Mouse (Mus musculus) stomach, embryonic 15.5 days (tissue): ENCODE data around the gene Uvrag. TPM values are rescaled to one million over a fixed set of nuclear protein-coding genes. Genes with fewer than 3 reads are reported as not detected.

Experiments
- ATAC-seq: fragments of 200-750 bp; cut with Nextera tagmentation; 2 replicates; pipeline ENCODE4 v1.8.0; 2017; ENCODE audit warnings: low read depth, moderate number of reproducible peaks, moderate TSS enrichment; ENCODE audit not compliant: insufficient read depth, low FRiP score
- H3K27ac ChIP-seq: fragments of 300-500 bp; sonication (generic); 2 replicates; pipeline ENCODE4 v1.5.1; 2015; ENCODE audit warnings: mild to moderate bottlenecking, inconsistent platforms
- H3K27me3 ChIP-seq: fragments of 300-500 bp; sonication (generic); replicated peaks from 2 replicates; pipeline ENCODE4 v1.6.1; 2015; ENCODE audit warnings: inconsistent platforms
- H3K36me3 ChIP-seq: fragments of 300-500 bp; sonication (generic); 2 replicates; pipeline ENCODE4 v1.6.1; 2015; ENCODE audit warnings: inconsistent platforms
- H3K4me1 ChIP-seq: fragments of 300-500 bp; sonication (generic); 2 replicates; pipeline ENCODE4 v1.6.1; 2015; ENCODE audit warnings: inconsistent platforms
- H3K4me2 ChIP-seq: fragments of 300-500 bp; sonication (generic); 2 replicates; pipeline ENCODE4 v1.6.1; 2015; ENCODE audit warnings: mild to moderate bottlenecking, inconsistent platforms
- H3K4me3 ChIP-seq: fragments of 300-500 bp; sonication (generic); replicated peaks from 2 replicates; pipeline ENCODE4 v1.5.1; 2015; ENCODE audit warnings: inconsistent platforms
- H3K9ac ChIP-seq: fragments of 300-500 bp; sonication (generic); 2 replicates; pipeline ENCODE4 v1.6.1; 2015; ENCODE audit warnings: inconsistent platforms
- H3K9me3 ChIP-seq: fragments of 300-500 bp; sonication (generic); 2 replicates; pipeline ENCODE4 v1.6.1; 2016; ENCODE audit warnings: inconsistent platforms
- WGBS: fragments of 180-500 bp; shearing (Covaris S2); methylation state at CpG from one replicate; pipeline ENCODE4 v1.1.7; 2015; 5-methylcytosine and 5-hydroxymethylcytosine counted together
- polyA plus RNA-seq: library from polyadenylated mRNA; unstranded; fragments of >200 nt; fragmentation: Nextera tagmentation; extraction: Ambion mirVana; gene quantifications from 2 replicates; pipeline ENCODE4 v1.2.1, GENCODE M21; 2015

The Uvrag gene
- polyA plus RNA-seq, 1 experiment from 2014 or later = 19.4 TPM

DNA sequence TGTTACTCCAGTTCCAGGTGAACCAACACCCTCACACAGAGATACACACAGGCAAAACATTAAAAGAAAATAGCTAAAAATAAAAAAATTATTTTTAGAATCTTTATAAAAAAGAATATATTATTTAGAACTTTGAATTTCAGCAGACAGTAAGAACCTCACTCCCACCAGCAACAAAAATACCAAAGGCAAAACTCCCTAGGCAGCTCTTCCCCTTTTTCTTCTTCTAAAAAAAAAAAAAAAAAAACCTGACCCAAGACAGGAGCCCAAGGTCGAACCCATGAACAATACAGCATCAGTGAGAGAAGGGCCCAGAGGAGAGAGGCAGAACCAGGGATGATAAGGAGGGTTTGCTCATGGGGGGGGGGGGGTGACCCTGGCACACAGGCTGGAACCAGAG, 8.1 kb upstream of the Uvrag start:
- Histone ChIP-seq H3K9me3 (no peaks in the 10 kb centered on the region), H3K4me3 (no peak overlapping the region), H3K4me2 (no peak overlapping the region), H3K27me3 (no peaks in the 10 kb centered on the region), H3K36me3 (no peaks in the 10 kb centered on the region; the same call in 1 of the 2 replicates), H3K4me1 (peaks cover 6% of the 10 kb centered on the region), H3K9ac (no peak overlapping the region), H3K27ac (no peak overlapping the region)
- ATAC-seq = no peak
- WGBS = 58% methylated on average over 1 of the region's 1 CpGs

GRCm38 (mm10) chr7:99147494-99147893, 6.6 kb upstream of the Uvrag start:
- no peak overlapping the region for H3K9ac ChIP-seq
- H3K9me3 ChIP-seq = no peaks in the 10 kb centered on the region
- WGBS = 74% methylated on average over 7 of the region's 7 CpGs

DNA sequence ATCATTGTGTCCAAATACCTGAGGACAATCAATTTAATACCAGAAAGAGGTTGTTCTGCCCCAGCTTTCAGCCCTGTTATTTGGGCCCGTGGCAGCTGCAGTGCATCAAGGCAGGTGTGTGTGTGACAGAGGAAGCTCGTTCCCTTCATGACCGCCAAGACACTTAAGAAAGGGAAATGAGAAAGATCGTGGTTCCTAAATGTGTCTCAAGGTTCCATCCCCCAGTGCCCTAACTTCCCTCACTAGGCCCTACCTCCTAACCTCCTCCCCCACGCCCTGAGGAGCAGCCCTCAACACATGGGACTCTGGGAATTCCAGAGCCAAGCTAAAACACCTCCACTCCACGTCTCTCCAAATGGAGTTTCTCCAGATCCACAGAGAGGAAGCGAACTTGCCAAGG, 6.0 kb upstream of the Uvrag start:
- WGBS = 51% methylated on average over 7 of the region's 7 CpGs
- no peak for ATAC-seq
- no peak overlapping the region for H3K9ac ChIP-seq

More at GRCm38 (mm10) chr7:99147494-99147893, 6.6 kb upstream of the Uvrag start:
- peaks cover 6% of the 10 kb centered on the region for H3K4me1 ChIP-seq
- no peak overlapping the region for H3K27ac ChIP-seq
- no peaks in the 10 kb centered on the region; the same call in 1 of the 2 replicates for H3K36me3 ChIP-seq
- H3K4me2 ChIP-seq = no peak overlapping the region
- no peak overlapping the region for H3K4me3 ChIP-seq
- no peak for ATAC-seq
- no peaks in the 10 kb centered on the region for H3K27me3 ChIP-seq

GRCm38 (mm10) chr7:99146011-99146410, 5.1 kb upstream of the Uvrag start:
- no peak overlapping the region for H3K4me2 ChIP-seq
- H3K27ac ChIP-seq = no peak overlapping the region
- H3K36me3 ChIP-seq = no peaks in the 10 kb centered on the region
- 65% methylated on average over 7 of the region's 7 CpGs for WGBS
- H3K4me3 ChIP-seq = no peak overlapping the region
- no peaks in the 10 kb centered on the region for H3K27me3 ChIP-seq
- H3K9me3 ChIP-seq = no peaks in the 10 kb centered on the region
- H3K9ac ChIP-seq = no peak overlapping the region
- H3K4me1 ChIP-seq = peaks cover 11% of the 10 kb centered on the region
- no peak for ATAC-seq

More for the DNA sequence above, 6.0 kb upstream of the Uvrag start:
- no peaks in the 10 kb centered on the region for H3K36me3 ChIP-seq
- peaks cover 6% of the 10 kb centered on the region for H3K4me1 ChIP-seq
- no peaks in the 10 kb centered on the region for H3K27me3 ChIP-seq
- no peaks in the 10 kb centered on the region for H3K9me3 ChIP-seq
- no peak overlapping the region for H3K4me2 ChIP-seq
- H3K4me3 ChIP-seq = no peak overlapping the region
- H3K27ac ChIP-seq = no peak overlapping the region

DNA sequence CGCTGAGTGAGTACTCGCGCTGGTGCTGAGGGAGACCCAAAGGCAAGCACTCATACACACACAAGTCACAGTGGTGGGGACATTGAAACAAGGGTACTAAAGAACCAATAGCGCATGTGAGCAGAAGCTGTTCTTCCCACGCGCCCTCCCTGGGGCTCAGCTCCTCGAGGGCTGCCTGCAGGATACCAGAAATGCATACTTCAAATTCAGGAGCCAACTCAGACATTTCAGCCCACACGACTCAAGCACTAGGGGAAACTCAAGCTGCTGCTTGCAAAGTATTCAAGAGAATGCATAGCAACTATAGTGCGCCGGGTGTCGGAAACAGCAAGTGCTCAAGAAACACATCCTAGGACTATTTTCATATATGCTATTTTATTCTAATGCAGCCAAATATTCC, 3.7 kb upstream of the Uvrag start:
- 66% methylated on average over 11 of the region's 11 CpGs for WGBS
- peaks cover 11% of the 10 kb centered on the region for H3K4me1 ChIP-seq
- ATAC-seq = no peak
- H3K36me3 ChIP-seq = no peaks in the 10 kb centered on the region
- H3K27ac ChIP-seq = no peak overlapping the region; the same call in 1 of the 2 replicates
- H3K9ac ChIP-seq = no peak overlapping the region
- H3K4me2 ChIP-seq = no peak overlapping the region
- H3K9me3 ChIP-seq = no peaks in the 10 kb centered on the region
- no peaks in the 10 kb centered on the region for H3K27me3 ChIP-seq
- H3K4me3 ChIP-seq = no peak overlapping the region

- Histone ChIP-seq H3K4me1 (peaks cover 14% of the 10 kb centered on the region), H3K27me3 (no peaks in the 10 kb centered on the region), H3K9me3 (no peaks in the 10 kb centered on the region), H3K27ac (no peak overlapping the region), H3K9ac (no peak overlapping the region), H3K36me3 (no peaks in the 10 kb centered on the region), H3K4me3 (no peak overlapping the region), H3K4me2 (no peak overlapping the region)
- no peak for ATAC-seq
- 58% methylated on average over 3 of the region's 3 CpGs for WGBS
Observed at GRCm38 (mm10) chr7:99143244-99143643, 2.3 kb upstream of the Uvrag start.

- 28% methylated on average over 12 of the region's 12 CpGs for WGBS
- peak overlapping the region; percentile 88 for H3K4me3 ChIP-seq
- H3K4me1 ChIP-seq = peaks cover 12% of the 10 kb centered on the region
- no peaks in the 10 kb centered on the region for H3K27me3 ChIP-seq
- peak overlapping the region; percentile 72 for H3K4me2 ChIP-seq
- no peak for ATAC-seq
- no peaks in the 10 kb centered on the region for H3K9me3 ChIP-seq
- no peak overlapping the region for H3K9ac ChIP-seq
- no peak overlapping the region for H3K27ac ChIP-seq
- no peaks in the 10 kb centered on the region for H3K36me3 ChIP-seq
Observed at GRCm38 (mm10) chr7:99141919-99142606, 1.1 kb upstream of the Uvrag start.

- peak overlapping the region; percentile 88 for H3K27ac ChIP-seq
- H3K36me3 ChIP-seq = no peaks in the 10 kb centered on the region
- no peaks in the 10 kb centered on the region for H3K27me3 ChIP-seq
- peak overlapping the region; percentile 88 for H3K4me3 ChIP-seq
- no peaks in the 10 kb centered on the region for H3K9me3 ChIP-seq
- H3K9ac ChIP-seq = peak overlapping the region; percentile 89
- peaks cover 8% of the 10 kb centered on the region for H3K4me1 ChIP-seq
- no peak for ATAC-seq
- peak overlapping the region; percentile 70 for H3K4me2 ChIP-seq
- WGBS = under 1% methylated on average over 26 of the region's 39 CpGs
Observed at GRCm38 (mm10) chr7:99140511-99140910, 430 bp downstream of the Uvrag start.

- no peaks in the 10 kb centered on the region for H3K9me3 ChIP-seq
- WGBS = 1% methylated on average over 13 of the region's 13 CpGs
- peak overlapping the region; percentile 88 for H3K27ac ChIP-seq
- H3K4me1 ChIP-seq = peaks cover 8% of the 10 kb centered on the region
- H3K27me3 ChIP-seq = no peaks in the 10 kb centered on the region
- H3K36me3 ChIP-seq = no peaks in the 10 kb centered on the region
- peak overlapping the region; percentile 88 for H3K4me3 ChIP-seq
- H3K9ac ChIP-seq = peak overlapping the region; percentile 89; the same call in 1 of the 2 replicates
- H3K4me2 ChIP-seq = peak overlapping the region; percentile 70
- ATAC-seq = no peak
Observed at GRCm38 (mm10) chr7:99139841-99140491, 975 bp downstream of the Uvrag start.

DNA sequence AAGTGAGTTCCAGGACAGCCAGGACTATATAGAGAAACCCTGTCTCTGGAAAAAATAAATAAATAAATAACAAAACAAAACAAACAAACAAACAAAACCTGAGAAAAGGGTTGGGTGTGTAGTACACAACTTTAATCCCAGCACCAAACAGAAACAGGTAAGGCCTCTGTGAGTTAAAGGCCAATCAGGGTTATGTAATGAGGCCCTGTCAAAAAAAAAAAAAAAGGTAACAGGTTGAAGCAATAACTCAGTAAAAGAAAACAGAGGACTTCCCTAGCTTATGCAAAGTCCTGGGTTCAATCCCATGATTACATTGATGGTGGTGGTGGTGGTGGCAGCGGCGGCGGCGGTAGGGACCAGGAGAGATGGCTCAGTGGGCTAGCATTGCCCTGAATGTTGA, 3.4 kb downstream of the Uvrag start:
- no peaks in the 10 kb centered on the region for H3K27me3 ChIP-seq
- ATAC-seq = no peak

GRCm38 (mm10) chr7:99136789-99137188, 4.2 kb downstream of the Uvrag start:
- no peak for ATAC-seq
- no peak overlapping the region for H3K4me3 ChIP-seq
- no peaks in the 10 kb centered on the region for H3K27me3 ChIP-seq
- H3K4me1 ChIP-seq = peaks cover 16% of the 10 kb centered on the region
- 51% methylated on average over 6 of the region's 6 CpGs for WGBS
- no peak overlapping the region for H3K4me2 ChIP-seq
- no peaks in the 10 kb centered on the region for H3K9me3 ChIP-seq
- H3K9ac ChIP-seq = no peak overlapping the region
- H3K27ac ChIP-seq = no peak overlapping the region
- H3K36me3 ChIP-seq = no peaks in the 10 kb centered on the region

More for the DNA sequence above, 3.4 kb downstream of the Uvrag start:
- Histone ChIP-seq H3K4me1 (peaks cover 11% of the 10 kb centered on the region), H3K27ac (no peak overlapping the region), H3K36me3 (no peaks in the 10 kb centered on the region), H3K4me2 (no peak overlapping the region), H3K9me3 (no peaks in the 10 kb centered on the region), H3K9ac (no peak overlapping the region), H3K4me3 (no peak overlapping the region)
- WGBS = 98% methylated on average over 4 of the region's 4 CpGs

- ATAC-seq = no peak
- no peaks in the 10 kb centered on the region for H3K9me3 ChIP-seq
- WGBS = 63% methylated on average over 8 of the region's 8 CpGs
- no peaks in the 10 kb centered on the region for H3K27me3 ChIP-seq
- H3K4me3 ChIP-seq = no peak overlapping the region
- no peak overlapping the region for H3K9ac ChIP-seq
- peaks cover 13% of the 10 kb centered on the region for H3K4me1 ChIP-seq
- H3K27ac ChIP-seq = peak overlapping the region; percentile 52
- no peaks in the 10 kb centered on the region for H3K36me3 ChIP-seq
- no peak overlapping the region for H3K4me2 ChIP-seq
Observed at GRCm38 (mm10) chr7:99133811-99134402, 7.0 kb downstream of the Uvrag start.
